Mouse (Mus musculus) lung, postnatal 4 days (tissue): ENCODE measurements around the gene Mcat.

Experiments used
- DNase-seq, 2 experiments: peaks; one replicate each; pipeline ENCODE4 v3.0.0; 2021

Mcat gene

DNA sequence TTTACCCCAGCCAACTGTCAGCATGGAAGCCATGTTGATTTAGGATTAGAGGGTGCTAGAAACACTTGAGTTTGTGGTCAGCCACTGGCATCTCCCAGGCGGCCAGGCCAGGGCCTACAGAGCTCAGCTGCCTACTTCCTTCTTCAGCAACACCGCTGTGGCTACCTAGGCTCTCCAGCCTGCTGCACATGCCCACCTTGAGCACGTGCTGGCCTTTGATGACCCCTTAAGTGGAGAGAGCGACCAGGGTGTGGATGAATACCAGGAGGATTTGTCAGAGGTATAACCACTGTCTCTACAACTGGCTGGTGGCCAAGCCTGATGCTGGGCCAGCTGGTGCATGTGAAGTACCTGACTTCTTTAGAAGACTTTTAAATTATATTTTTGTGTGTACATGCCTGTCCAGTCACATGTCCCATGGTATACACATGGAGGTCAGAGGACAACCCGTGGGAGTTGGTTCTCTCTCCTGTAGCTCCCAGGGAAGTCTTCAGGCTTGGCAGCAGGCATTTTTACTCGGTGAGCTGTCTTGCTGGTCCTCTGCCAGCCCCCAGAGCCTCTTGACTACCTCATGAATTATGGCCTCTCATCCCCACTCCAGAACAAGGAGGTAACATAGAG is 11.3 kb upstream of the Mcat start:
- DNase-seq = peak; percentile 68 to 82

DNA sequence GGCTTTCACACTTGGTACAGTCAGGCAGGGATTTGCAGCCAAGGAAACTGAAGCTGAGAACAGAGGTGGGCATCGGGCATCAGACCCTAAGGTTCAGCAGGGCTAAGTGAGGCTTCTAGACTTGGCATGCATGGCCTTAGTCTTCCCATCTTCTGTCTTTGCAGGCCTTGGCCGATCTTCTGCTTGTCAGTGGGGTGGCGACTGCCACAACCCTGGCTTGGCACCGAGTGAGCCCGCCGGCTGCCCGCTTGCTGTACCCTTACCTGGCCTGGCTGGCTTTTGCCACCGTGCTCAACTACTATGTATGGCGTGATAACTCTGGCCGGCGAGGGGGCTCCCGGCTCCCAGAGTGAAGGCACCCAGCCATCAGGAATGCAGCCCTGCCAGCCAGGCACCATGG is 10.0 kb upstream of the Mcat start:
- DNase-seq = no peak

DNA sequence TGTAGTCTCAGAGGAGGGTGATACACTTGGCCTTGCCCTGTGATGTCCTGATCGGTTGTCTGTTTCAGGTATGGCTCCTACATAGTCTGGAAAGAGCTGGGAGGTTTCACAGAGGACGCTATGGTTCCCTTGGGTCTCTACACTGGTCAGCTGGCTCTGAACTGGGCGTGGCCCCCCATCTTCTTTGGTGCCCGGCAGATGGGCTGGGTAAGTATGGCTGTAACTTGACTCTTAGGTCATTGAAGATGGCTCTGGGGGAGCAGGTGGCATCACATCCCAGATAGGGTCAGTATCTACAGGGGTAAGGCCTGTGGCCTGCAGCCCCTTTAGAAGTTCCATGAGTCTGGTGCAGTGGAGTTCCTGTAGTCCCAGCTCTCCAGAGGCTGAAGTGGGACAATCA is 8.5 kb upstream of the Mcat start:
- DNase-seq = no peak

DNA sequence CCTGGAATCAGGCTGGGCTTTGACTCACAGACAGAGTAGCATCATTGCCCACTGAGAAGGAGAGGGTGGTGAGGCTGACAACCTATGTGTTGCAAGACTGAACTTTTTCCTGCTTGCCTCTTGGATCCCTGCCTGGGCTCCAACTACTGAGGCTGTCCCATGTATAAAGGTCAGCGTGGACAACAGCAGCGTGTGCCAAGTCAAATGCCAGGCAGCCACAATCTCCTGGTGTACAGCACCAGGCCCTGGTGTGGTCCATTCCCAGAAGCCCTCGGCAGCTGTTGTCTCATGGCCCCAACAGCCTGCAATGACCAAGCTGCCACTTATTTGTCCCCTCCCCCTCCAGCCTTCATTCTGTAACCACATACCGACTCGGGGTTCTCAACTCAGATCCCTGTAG is 8.0 kb upstream of the Mcat start:
- DNase-seq = no peak

DNA sequence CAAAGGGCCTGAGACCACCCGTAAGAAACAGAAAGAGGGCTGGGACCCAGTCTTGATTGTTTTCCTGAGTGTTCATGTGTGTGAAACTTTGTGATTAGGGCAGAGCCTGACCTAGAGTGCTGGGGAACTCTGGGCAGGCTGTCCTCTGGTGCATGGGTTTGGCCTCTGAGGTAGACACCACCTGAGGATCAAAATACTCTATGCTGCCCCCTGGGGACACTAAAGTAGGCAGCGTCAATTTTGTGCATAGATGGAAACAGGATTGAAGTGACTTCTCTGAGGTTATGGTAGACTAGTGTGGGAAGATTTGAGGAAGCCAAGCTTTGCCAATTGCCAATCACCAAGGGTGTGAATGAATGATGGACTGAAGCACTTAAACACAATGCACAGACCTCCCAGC is 7.1 kb upstream of the Mcat start:
- no peak for DNase-seq

DNA sequence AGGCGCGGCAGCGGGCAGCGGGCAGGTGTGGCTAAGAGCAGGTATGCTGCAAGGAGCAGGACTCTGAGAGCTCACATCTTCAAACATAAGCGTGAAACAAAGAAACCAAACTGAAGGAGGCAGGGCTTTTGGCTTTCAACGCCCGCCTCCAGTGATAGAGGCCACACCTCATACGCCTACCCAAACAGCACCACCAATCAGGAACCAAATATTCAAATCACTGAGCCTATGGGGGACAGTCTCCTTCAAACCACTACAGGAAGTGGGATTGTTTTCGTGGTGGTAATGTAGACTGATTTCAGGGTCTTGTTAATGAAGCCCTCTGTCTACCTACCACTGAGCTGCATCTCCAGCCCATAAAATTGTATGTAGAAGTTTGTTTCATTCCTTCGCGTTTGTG is 6.1 kb upstream of the Mcat start:
- peak in 1 of 2 experiments; percentile 25 for DNase-seq

DNA sequence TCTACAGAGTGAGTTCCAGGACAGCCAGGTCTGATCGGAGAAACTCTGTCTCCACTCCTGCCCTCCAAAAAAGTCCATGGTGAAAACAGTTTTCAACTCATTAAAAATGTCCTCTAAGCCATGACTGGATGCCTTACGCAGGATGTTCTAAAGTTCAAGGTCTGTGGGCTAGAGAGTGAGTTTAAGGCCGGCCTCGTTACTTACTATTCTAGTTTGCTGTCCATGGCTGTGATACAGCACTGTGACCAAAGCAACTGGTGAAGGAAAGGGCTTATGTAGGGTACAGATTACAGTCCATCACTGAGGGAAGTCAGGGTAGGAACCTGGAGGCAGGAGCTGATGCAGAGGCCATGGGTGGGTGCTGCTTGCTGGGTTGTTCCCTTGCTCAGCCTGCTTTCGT is 5.0 kb upstream of the Mcat start:
- no peak for DNase-seq

DNA sequence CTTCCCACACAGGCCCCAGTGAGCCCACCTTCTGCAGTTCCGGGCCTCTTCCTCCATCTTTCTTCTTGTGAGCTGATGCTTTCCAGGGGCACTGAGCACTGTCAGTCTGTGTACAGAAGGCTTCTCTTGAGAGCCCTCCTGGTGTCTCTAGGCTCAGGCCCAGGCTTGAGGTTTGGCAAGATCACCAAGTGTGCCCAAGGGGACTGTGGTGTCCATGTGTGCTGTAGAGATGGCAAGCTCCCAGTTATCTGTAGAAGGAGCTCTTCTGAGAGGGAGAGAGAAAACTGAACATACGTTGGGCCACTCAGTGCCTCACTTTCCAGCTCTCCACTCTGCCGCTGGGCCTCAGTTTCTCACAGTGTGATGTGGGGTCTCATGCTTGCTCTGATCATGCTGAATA is 4.1 kb upstream of the Mcat start:
- no peak for DNase-seq

DNA sequence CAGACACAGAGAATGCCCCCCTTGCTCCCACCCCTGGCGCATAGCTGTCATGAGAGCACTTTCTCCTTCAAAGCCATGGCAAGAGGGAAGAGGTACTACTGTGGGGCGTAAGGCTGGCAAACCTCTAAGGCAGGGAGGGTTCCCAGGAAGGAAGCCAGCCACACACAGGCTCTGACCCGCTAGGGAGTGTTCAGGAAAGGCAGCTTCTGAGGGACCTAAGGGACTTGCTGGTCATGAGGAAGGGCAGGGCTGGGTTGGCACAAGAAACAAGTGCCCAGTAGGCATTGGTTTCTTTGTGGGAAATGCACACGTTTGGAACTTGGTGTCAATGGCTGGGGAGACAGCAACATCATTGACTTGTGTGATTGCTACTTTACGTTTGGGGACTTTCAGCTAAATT is 2.4 kb upstream of the Mcat start:
- no peak for DNase-seq

DNA sequence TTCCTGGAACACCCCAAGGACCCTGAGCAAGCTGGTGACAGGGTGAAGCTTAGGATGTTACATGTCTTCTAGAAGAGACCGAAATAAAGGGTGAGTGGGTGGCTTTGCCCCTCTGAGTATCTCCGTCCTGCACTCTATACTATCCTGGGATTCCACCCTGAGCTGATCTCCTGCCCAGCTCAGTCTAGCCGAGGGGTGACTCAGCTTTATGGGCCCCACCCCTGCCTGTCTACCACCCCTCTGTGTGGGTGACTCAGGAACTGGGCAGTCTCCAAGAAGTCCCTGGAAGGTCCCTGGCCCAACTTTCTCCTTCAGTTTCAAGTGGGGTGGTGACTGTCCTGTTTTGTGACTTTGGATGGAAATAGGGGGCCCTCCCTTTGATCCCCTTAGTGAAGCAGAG is 1.8 kb upstream of the Mcat start:
- peak in 1 of 2 experiments; percentile 22 for DNase-seq

DNA sequence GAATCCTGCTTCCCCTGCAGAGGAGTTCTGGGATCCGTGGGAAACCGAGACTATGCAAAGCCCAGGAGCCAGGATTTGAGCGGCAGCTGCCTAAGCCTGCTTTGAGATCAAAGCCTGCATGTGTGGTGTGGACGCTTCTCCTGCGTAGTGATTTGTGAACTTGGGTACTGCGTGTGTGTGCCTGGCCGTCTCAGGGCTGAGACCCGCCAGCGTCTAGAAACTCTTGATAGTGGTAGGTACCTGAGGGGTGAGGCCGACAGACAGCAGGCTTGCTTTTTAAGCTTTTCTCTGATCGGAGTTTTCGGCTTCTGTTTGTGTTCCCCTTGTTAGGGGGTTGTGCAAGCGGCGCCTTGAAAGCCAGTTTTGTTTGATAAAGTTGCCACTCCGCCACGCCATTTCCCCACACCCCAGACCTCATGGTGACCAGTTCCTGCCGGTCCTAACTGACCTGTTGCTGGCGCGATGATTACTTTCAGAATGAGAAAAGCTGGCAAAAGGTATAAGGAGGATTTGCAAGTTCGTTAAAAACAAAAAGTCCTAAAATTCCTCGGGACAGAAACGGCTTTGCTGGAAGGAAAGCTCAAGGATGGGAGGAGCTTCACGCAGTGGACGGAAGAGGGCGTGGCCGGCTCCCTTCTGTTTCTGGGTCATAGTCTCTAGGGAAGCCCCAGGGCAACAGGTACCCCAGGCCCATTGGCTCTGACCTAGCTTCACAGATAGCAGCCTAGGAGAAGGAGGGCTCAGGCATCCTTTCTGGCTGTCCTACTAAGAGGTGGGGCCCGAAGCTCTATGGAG is 467 bp upstream of the Mcat start:
- peak; percentile 57 to 64 for DNase-seq

DNA sequence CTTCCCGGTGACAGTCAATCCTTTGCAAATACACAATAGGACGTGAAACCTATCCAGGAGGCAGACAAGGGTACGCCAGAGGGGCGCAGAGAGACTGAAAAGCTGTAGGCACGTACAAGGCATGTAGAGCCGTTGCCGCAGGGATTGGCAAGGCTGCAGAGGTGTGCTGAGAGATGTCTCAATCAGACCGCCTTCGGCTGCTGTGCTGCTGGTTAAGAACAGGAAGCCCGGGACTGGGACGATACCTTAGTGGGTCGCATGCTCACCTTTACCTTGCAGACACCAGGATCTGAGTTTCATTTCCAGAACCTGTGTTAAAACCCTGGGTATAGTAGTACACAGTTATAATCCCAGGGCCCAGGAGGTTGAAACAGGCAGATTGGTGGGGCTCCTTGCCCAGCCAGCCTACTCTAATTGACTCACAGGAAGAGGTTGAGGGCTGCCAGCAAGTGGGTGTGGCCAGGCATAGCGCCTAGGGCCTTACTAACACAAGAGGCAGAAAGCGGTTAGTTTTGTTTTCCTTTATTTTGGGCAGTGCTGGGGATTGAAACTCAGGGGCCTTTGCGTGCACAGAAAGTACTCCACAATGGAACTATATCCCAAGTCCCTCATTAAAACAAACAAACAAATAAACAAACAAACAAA is 839 bp downstream of the Mcat start:
- DNase-seq = peak; percentile 87 to 93

DNA sequence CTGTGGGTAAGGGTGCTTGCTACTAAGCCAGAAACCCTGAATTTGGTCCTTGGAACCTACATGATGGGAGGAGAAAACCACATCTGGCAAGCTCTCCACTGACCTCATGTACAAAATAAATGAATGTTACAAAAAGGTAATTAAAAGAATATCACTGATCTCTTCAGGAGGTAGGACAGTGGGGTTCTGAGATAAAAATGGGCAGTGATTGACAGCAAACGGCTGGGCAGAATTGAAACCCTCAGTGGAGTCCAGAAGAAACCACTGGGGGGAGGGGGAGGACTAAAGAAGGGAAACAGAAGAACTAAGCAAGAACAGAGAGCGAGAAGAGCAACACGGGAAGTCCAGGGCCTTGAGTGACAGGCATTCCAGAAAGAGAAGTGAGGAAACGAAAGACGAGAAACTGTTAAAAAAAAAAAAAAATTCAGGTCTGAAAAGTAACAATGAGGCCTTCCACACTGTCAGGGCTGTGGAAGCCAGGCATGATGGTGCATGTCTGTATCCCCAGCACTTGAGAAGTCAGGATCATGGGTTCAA is 2.6 kb downstream of the Mcat start:
- no peak for DNase-seq

DNA sequence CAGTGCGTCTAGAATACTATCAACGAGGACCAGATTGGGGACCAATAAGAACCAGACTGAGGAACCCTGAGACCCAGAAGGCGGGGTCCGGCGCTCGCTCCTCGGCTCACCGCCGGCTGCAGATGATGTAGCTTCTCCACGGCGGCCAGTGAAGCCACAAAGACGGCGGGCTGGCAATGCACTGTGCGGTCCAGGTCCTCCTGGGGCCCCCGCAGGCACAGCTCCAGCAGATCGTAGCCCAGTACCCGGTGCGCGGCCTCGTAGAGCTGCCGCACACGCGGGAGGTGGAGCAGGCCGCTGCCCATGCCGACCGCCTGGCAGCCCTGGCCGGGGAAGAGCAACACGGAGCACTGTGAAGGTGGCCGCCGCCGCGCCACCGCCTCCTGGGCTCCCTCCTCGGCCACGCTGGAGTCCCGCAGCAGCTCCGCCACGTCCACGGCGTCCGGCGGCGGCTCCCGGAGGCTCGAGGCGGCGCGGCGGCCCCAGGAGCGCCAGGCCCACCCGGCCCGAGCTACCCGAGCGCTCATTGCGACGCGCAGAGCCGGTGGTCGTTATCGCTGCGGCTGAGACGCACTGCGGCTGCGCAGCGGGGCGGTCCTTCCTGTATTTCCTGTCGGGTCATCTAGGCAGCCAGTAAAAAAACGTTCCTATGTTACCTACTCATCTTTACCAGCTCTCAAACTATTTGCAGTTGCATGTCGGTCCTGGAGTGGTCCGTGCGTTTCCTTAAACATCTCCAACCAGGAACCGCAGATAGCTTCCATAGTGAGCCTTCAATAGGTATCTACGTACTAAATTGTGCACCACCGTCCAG is 8.2 kb downstream of the Mcat start:
- DNase-seq = peak; percentile 90 to 93

DNA sequence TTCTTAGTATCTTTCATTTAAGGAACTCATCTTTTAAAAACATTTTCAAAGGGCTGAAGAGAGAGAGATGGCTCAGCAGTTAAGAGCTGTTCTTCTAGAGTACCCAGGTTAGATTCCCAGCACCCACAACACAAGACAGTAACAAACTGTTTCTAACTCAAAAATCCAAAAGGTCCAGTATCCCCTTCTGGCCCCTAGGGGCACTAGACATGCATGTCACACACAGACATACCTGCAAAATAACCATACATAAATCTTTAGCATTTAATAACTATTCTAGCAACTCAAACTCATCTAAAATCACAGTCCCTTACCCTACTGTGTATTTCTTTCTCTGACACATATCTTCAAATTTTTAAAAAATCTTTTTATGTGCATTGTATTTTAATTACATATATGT is 9.8 kb downstream of the Mcat start:
- no peak for DNase-seq

DNA sequence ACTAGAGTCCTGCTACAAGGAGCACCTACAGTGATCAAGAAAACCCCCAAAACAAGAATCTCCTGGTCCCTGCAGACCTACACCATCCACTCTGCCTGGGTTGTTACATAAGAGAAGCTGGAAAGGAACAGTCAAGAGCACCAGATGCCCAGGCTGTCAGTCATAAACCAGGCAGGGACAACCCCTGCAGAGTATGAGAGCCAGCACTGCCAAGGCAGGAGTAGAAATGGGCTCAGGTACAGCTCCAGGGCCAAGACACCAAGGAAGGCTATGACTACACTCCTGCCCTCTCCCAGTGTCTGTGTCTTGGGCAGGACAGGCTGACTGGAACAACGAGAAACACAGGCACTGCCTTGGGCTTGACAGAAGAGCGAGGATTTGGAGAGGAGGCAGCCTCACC is 13.4 kb downstream of the Mcat start:
- DNase-seq = no peak

DNA sequence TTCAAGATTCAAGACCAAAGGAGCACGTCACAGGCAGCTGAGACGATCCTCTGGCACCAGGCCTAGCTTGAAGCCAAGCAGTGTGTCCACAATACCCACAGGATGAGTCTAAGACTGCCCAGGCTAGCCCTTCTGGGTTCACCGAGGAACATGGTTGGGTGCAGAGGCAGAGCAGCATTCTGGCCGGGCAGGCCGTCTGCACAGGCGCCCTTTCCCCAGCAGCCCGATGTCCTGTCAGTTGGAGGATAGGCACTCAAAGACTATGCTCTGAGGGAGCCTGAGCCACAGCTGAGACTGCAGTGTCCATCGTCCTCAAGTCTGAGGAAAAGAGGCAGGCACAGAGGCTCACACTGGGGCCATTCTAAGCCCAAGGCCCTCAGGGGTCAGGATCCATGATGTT is 16.4 kb downstream of the Mcat start:
- DNase-seq = no peak

DNA sequence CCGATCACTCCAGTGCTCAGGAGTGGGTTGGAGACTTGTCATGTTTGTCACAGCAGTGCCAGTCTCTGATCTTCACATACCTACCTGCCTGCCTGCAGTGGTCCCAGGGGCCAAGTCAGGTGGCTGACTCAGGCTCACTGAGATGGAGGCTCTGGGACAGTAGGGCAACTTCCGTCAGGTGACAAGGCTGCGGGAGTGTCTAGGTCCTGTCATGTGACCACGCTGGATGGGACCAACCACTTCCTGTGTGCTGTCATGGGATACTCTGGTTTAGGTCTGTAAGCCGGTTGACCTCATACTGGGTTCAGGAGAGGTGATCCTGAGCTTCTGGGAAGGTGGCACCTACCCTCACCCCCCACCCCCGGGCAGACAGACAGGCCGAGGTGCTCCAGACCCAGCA is 17.6 kb downstream of the Mcat start:
- no peak for DNase-seq

DNA sequence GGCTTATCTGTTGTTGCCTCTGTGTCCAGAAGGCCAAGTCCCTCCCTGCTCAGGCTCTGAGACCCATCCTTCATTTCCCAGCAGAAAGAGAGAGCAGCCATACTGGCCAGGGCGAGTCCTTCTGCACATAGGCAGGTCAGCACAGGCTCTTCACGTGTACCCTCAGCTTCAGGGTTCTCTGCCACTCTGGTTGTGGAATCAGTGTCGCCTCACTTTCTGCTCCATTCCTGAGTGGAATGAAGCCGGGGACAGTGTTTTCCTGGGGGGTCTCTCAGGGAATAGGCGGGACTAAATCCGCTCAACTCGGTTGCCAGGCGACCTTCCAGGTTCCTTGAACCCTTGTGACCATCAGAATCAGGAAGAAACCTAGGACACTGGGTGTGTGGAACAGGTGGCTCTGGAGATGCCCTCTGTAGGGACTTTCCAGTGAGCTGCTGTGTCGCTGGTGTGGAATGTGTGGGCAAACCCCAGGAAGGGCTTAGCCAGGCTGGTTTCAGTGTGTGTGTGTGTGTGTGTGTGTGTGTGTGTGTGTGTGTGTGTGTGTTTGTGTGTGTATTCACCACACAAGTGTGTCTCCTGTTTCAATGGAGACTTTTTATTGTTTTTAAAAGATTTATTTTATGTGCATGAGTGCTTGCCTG is 21.8 kb downstream of the Mcat start:
- DNase-seq = peak in 1 of 2 experiments; percentile 42

DNA sequence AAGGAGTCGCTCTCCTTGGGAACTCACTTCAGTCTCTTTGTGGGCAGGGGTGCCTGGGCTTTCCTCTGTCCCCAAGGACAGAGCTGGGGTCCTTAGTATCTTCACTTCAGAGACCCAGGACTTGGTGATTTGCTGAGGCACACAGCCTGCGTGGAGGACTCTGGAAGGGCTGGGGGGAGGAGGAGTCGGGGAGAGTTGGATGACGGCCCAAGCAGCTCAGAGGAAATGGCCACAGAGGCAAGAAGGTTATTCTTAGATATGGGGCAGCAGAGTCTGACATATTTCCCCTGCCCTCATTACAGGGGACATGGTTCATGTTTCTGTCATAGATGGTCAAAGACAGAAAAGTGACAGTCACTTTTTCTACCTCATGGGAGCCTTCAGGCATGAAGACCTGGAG is 23.7 kb downstream of the Mcat start:
- peak; percentile 69 to 75 for DNase-seq

DNA sequence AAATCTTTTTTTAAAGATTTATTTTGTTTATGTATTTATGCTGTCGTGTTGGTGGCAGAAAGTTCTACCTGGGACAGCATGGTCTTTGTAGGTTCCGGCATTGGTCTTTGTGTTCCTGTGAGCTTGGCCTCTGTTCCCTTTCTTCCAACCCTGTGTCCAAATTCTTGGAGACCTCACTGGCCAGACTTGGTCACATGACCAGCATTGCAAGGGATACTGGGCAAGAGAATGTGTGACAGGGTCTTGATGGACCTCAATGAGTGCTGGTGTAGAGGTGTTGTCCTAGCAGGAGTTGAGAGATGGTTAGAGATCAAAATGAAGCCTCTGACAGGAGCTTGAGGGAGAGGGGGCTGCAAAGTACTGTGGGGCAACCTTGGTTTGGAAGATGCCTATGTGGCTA is 24.7 kb downstream of the Mcat start:
- DNase-seq = no peak

DNA sequence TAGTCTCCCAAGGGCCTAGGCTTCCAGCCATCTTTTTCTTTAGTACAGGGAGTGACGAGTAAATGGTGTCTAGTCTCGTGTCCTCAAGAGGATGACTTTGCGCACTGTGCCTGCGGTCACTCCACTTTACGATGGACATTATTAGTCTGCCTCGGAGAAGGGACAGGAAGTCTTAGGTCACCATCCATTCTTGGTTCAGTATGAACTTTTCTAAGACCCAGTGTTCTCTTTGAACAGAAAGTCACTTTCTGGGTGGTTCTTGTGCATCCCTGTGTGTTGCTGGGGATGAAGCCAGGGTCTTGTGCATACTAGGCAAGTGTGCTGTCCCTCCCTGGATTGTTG is 27.7 kb downstream of the Mcat start:
- no peak for DNase-seq
